In genomic region chr1:74294733-74295455, GRCm38 (mm10) we compare ENCODE assay signal across 7 mouse cellular contexts. TPM values are rescaled to one million over a fixed set of nuclear protein-coding genes. Genes with fewer than 3 reads are reported as not detected.
A peak's percentile ranks its signal among the peaks of the same experiment; 100 is the strongest.
DNase-seq lines count a peak whose midpoint lies in the region; ATAC-seq and TF ChIP-seq lines count a peak whose summit lies in the region.

No protein-coding gene starts in this region.

- TF ChIP-seq POLR2A in lung, adult 2 months (IDR thresholded peaks at IDR 0.05; ENCODE audit: borderline replicate concordance, extremely low read depth, low read depth, low read length), result no peak
- no peak for TF ChIP-seq POLR2A in small intestine, adult 2 months (IDR thresholded peaks at IDR 0.05; ENCODE audit: low read depth, low read length)

- H3K27ac ChIP-seq in lung, embryonic 14.5 days (ENCODE audit: low read depth), result peak overlapping the region; percentile 97
- peak overlapping the region; percentile 74 for H3K27ac ChIP-seq in forebrain, embryonic 10.5 days
- peak overlapping the region; percentile 98 for H3K27ac ChIP-seq in intestine, postnatal 0 days (ENCODE audit: low read depth, low read length)
- H3K27ac ChIP-seq in small intestine, adult 2 months (ENCODE audit: insufficient read depth, low read depth, low read length), result peak overlapping the region; percentile 98

- TF ChIP-seq CTCF in lung, embryonic 14.5 days (IDR thresholded peaks at IDR 0.05; ENCODE audit: low read depth), result peak; percentile 19; the same call in 1 of the 2 replicates
- TF ChIP-seq CTCF in lung, adult 2 months (IDR thresholded peaks at IDR 0.05; ENCODE audit: insufficient read depth, low read length), result no peak
- TF ChIP-seq CTCF in intestine, postnatal 0 days (IDR thresholded peaks at IDR 0.05; ENCODE audit: low read depth), result peak; percentile 40
- TF ChIP-seq CTCF in small intestine, adult 2 months (IDR thresholded peaks at IDR 0.05; ENCODE audit: extremely low read depth, insufficient read length, insufficient replicate concordance, low read depth, low read length), result no peak

- H3K27me3 ChIP-seq in lung, embryonic 14.5 days (ENCODE audit: insufficient read depth, low read length), result no peaks in the 10 kb centered on the region
- no peaks in the 10 kb centered on the region for H3K27me3 ChIP-seq in forebrain, embryonic 10.5 days (ENCODE audit: poor library complexity, severe bottlenecking)
- no peaks in the 10 kb centered on the region for H3K27me3 ChIP-seq in intestine, postnatal 0 days (replicated peaks; ENCODE audit: control insufficient read depth, insufficient read depth, low read length)
- no peaks in the 10 kb centered on the region for H3K27me3 ChIP-seq in small intestine, adult 2 months (ENCODE audit: control insufficient read depth, insufficient read depth, low read length)

- no peak for DNase-seq in lung, embryonic 14.5 days
- DNase-seq in lung, adult 2 months, result no peak
- no peak for DNase-seq in forebrain, embryonic 10.5 days (ENCODE audit: extremely low spot score, low spot score)
- DNase-seq in ovary, postnatal 14 days (ENCODE audit: low spot score), result no peak
- no peak for DNase-seq in left cerebral cortex, adult 9 months (ENCODE audit: low spot score in 2 of 2)

- peak overlapping the region; percentile 17; the same call in 1 of the 2 replicates for H3K4me3 ChIP-seq in lung, embryonic 14.5 days (ENCODE audit: low read depth, low read length)
- H3K4me3 ChIP-seq in lung, adult 2 months (replicated peaks; ENCODE audit: extremely low read depth, low read depth, low read length), result no peak overlapping the region
- H3K4me3 ChIP-seq in forebrain, embryonic 10.5 days, result peak overlapping the region; percentile 19; the same call in 1 of the 2 replicates
- H3K4me3 ChIP-seq in intestine, postnatal 0 days (ENCODE audit: low read depth, low read length), result 0 out of 2 replicates have a peak overlapping the region, but pooled peaks have one; percentile 33
- H3K4me3 ChIP-seq in small intestine, adult 2 months (ENCODE audit: low read depth, low read length), result peak overlapping the region; percentile 6

- peaks cover 42% of the 10 kb centered on the region for H3K36me3 ChIP-seq in lung, embryonic 14.5 days (ENCODE audit: insufficient read depth)
- peaks cover 50% of the 10 kb centered on the region for H3K36me3 ChIP-seq in forebrain, embryonic 10.5 days (replicated peaks)
- peaks cover 42% of the 10 kb centered on the region for H3K36me3 ChIP-seq in intestine, postnatal 0 days (ENCODE audit: control insufficient read depth, insufficient read depth)
- peaks cover 45% of the 10 kb centered on the region for H3K36me3 ChIP-seq in small intestine, adult 2 months (ENCODE audit: control insufficient read depth, insufficient read depth, low read length)

- H3K4me2 ChIP-seq in lung, embryonic 14.5 days, result peak overlapping the region; percentile 58
- peak overlapping the region; percentile 70 for H3K4me2 ChIP-seq in intestine, postnatal 0 days (replicated peaks; ENCODE audit: low read depth)

- WGBS in lung, embryonic 14.5 days, result 87% methylated on average over 6 of the region's 6 CpGs
- whole genome bisulfite sequencing in lung, adult 2 months, result 50% methylated on average over 6 of the region's 6 CpGs
- 89% methylated on average over 6 of the region's 6 CpGs for WGBS in forebrain, embryonic 10.5 days
- 66% methylated on average over 6 of the region's 6 CpGs for WGBS in intestine, postnatal 0 days
- WGBS in small intestine, adult 2 months, result 42% methylated on average over 6 of the region's 6 CpGs

- peak overlapping the region; percentile 48 for H3K9ac ChIP-seq in lung, embryonic 14.5 days
- H3K9ac ChIP-seq in intestine, postnatal 0 days (ENCODE audit: low read depth, low read length), result no peak overlapping the region; the same call in 1 of the 2 replicates

- peaks cover 40% of the 10 kb centered on the region for H3K4me1 ChIP-seq in lung, embryonic 14.5 days (ENCODE audit: insufficient read depth)
- H3K4me1 ChIP-seq in lung, adult 2 months (ENCODE audit: control insufficient read depth, insufficient read depth, low read length), result peaks cover 57% of the 10 kb centered on the region
- peaks cover 23% of the 10 kb centered on the region for H3K4me1 ChIP-seq in forebrain, embryonic 10.5 days
- H3K4me1 ChIP-seq in intestine, postnatal 0 days (replicated peaks; ENCODE audit: control insufficient read depth, insufficient read depth, low read length), result peaks cover 42% of the 10 kb centered on the region
- H3K4me1 ChIP-seq in small intestine, adult 2 months (ENCODE audit: control insufficient read depth, insufficient read depth, insufficient read length, low read length), result peaks cover 52% of the 10 kb centered on the region

- H3K9me3 ChIP-seq in lung, embryonic 14.5 days (ENCODE audit: low read depth, low read length), result no peaks in the 10 kb centered on the region
- H3K9me3 ChIP-seq in forebrain, embryonic 10.5 days, result no peaks in the 10 kb centered on the region
- no peaks in the 10 kb centered on the region for H3K9me3 ChIP-seq in intestine, postnatal 0 days (ENCODE audit: control insufficient read depth)

- no peak for ATAC-seq in lung, embryonic 14.5 days (ENCODE audit: insufficient read depth)
- peak; percentile 0; the same call in 1 of the 2 replicates for ATAC-seq in intestine, postnatal 0 days

RNA-seq across cellular contexts. Expression of gene Pnkd, which starts 10.2 kb away (rescaled TPM):
- 103 and 104 TPM in 2 replicates for polyA plus RNA-seq in lung, embryonic 14.5 days (2014; fragmentation: Nextera tagmentation; extraction: Ambion mirVana)
- polyA plus RNA-seq in lung, adult 2 months (2012; rRNA removed), result 63.0 and 63.5 TPM in 2 replicates
- 99.7 and 101 TPM in 2 replicates for polyA plus RNA-seq in forebrain, embryonic 10.5 days (2016; fragmentation: Nextera tagmentation; extraction: Ambion mirVana)
- polyA plus RNA-seq in intestine, postnatal 0 days (2015; fragmentation: Nextera tagmentation; extraction: Ambion mirVana), result 103 and 107 TPM in 2 replicates
- 36.9 and 62.6 TPM in 2 replicates for polyA plus RNA-seq in small intestine, adult 2 months (2012; rRNA removed)

RNA-seq across cellular contexts. Expression of gene Aamp, which starts 10.4 kb away (rescaled TPM):
- 233 and 236 TPM in 2 replicates for polyA plus RNA-seq in lung, embryonic 14.5 days (2014; fragmentation: Nextera tagmentation; extraction: Ambion mirVana)
- polyA plus RNA-seq in lung, adult 2 months (2012; rRNA removed), result 141 and 172 TPM in 2 replicates
- 245 and 246 TPM in 2 replicates for polyA plus RNA-seq in forebrain, embryonic 10.5 days (2016; fragmentation: Nextera tagmentation; extraction: Ambion mirVana)
- 130 and 136 TPM in 2 replicates for polyA plus RNA-seq in intestine, postnatal 0 days (2015; fragmentation: Nextera tagmentation; extraction: Ambion mirVana)
- 81.6 and 160 TPM in 2 replicates for polyA plus RNA-seq in small intestine, adult 2 months (2012; rRNA removed)

RNA-seq across cellular contexts. Expression of gene Tmbim1, which starts 10.5 kb away (rescaled TPM):
- 25.5 and 29.8 TPM in 2 replicates for polyA plus RNA-seq in lung, embryonic 14.5 days (2014; fragmentation: Nextera tagmentation; extraction: Ambion mirVana)
- 567 and 655 TPM in 2 replicates for polyA plus RNA-seq in lung, adult 2 months (2012; rRNA removed)
- polyA plus RNA-seq in forebrain, embryonic 10.5 days (2016; fragmentation: Nextera tagmentation; extraction: Ambion mirVana), result 8.1 and 8.3 TPM in 2 replicates
- 47.4 and 49.1 TPM in 2 replicates for polyA plus RNA-seq in intestine, postnatal 0 days (2015; fragmentation: Nextera tagmentation; extraction: Ambion mirVana)
- polyA plus RNA-seq in small intestine, adult 2 months (2012; rRNA removed), result 497 and 689 TPM in 2 replicates

RNA-seq across cellular contexts. Expression of gene Gpbar1, which starts 16.5 kb away (rescaled TPM):
- polyA plus RNA-seq in lung, embryonic 14.5 days (2014; fragmentation: Nextera tagmentation; extraction: Ambion mirVana), result 0.18 and 0.57 TPM in 2 replicates
- 0.18 and 0.22 TPM in 2 replicates for polyA plus RNA-seq in lung, adult 2 months (2012; rRNA removed)
- 0.14 and 0.33 TPM in 2 replicates for polyA plus RNA-seq in forebrain, embryonic 10.5 days (2016; fragmentation: Nextera tagmentation; extraction: Ambion mirVana)
- polyA plus RNA-seq in intestine, postnatal 0 days (2015; fragmentation: Nextera tagmentation; extraction: Ambion mirVana), result 0.78 and 0.93 TPM in 2 replicates
- 1.8 and 3.1 TPM in 2 replicates for polyA plus RNA-seq in small intestine, adult 2 months (2012; rRNA removed)

RNA-seq across cellular contexts. Expression of gene Arpc2, which starts 59.0 kb away (rescaled TPM):
- polyA plus RNA-seq in lung, embryonic 14.5 days (2014; fragmentation: Nextera tagmentation; extraction: Ambion mirVana), result 365 and 370 TPM in 2 replicates
- 177 and 180 TPM in 2 replicates for polyA plus RNA-seq in lung, adult 2 months (2012; rRNA removed)
- polyA plus RNA-seq in forebrain, embryonic 10.5 days (2016; fragmentation: Nextera tagmentation; extraction: Ambion mirVana), result 345 TPM in 2 replicates
- polyA plus RNA-seq in intestine, postnatal 0 days (2015; fragmentation: Nextera tagmentation; extraction: Ambion mirVana), result 528 and 529 TPM in 2 replicates
- polyA plus RNA-seq in small intestine, adult 2 months (2012; rRNA removed), result 110 and 323 TPM in 2 replicates

Comparison
In these comparisons a context has a peak if more than half of its experiments do, and no peak if none do; other contexts are left out.
1. CTCF ChIP-seq: peak in lung, embryonic 14.5 days (single experiment) and intestine, postnatal 0 days (single experiment); none in lung, adult 2 months (single experiment) and small intestine, adult 2 months (single experiment).
2. Peak in every context shown above with its lines, with median percentiles within 50 percentile points of each other: H3K27ac ChIP-seq.